Mouse (Mus musculus) neutrophil, adult 5-6 weeks (primary cell): ENCODE results near the gene Olfr685. TPM values are rescaled to one million over a fixed set of nuclear protein-coding genes. Genes with fewer than 3 reads are reported as not detected.

Experiments used
- ATAC-seq: fragments of 151-379, 151-347 bp; 2 replicates; pipeline ENCODE4 v1.8.0; 2017; ENCODE audit warnings: mild to moderate bottlenecking, moderate TSS enrichment; ENCODE audit not compliant: insufficient number of reproducible peaks, poor library complexity, low FRiP score, severe bottlenecking; ENCODE audit errors: extremely low read depth
- total RNA-seq: library from RNA; stranded (forward); fragments of 200-1000 nt; gene quantifications from 2 replicates; pipeline ENCODE4 v1.2.3, GENCODE M21; 2017

The Olfr685 gene
- total RNA-seq = not detected in 2 replicates

GRCm38 (mm10) chr7:105185912-105186311 lies at the start of gene Olfr685:
Olfr685 (minus strand) TSS chr7:105186012.
- ATAC-seq = no peak

DNA sequence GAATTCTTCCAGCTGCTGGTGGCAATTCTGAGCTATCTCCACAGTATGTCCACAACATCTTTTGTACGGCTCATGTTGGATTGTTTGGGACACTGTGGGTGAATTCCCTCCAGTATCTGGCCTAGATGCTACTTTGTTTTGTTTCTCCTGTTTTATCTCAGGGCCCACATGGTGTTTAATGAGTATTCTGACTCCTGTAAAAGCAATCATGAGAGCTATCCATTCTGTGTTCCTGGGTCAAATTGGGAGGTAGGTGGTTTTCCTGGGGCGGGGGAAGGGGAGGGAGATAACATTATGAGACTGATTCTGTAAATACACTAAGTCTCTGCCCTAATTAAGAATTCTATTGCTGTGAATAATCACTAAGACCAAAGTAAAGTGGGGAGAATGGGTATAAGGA lies 43.6 kb upstream of the Olfr685 start:
- ATAC-seq = no peak

DNA sequence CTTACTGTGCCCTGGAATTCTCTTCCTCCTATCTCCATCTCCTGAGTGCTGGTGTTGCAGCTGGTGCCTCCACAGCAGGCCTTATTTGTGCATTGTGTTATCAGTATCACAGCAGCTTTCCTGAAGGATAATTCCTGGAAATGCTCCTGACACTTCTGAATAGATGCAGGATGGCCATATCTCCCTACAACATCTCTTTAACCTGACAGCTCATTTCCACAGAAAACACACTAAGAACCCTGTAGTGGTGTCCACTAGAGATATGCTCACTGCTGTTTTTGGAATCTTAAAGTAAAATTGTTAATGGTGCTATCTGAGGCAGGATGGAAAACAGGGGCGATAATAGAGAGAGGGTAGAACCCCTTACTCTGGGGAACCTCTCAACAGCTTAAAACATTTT lies 42.3 kb upstream of the Olfr685 start:
- ATAC-seq = no peak

GRCm38 (mm10) chr7:105226703-105227102 lies 40.9 kb upstream of the Olfr685 start:
- ATAC-seq = no peak

- no peak for ATAC-seq
Measured at GRCm38 (mm10) chr7:105226072-105226471, 40.3 kb upstream of the Olfr685 start.

DNA sequence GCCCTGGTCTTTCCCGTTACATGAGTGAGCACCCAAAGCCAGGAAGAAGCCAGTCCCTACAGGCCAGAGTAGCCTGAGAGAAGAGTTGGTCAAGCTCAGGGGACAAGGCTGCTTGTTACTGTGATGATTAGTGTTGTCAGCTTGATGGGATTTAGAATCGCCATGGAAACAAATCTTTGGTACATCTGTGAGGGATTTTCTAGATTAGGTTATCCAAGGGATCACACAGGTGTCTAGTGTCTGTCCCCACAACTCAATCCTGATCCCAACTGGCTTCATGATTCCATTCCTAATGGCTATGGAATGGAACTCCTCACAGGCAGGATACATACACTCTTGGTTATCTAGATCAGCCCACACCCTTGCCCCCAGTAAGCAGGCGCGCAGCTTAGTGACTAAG lies 32.5 kb upstream of the Olfr685 start:
- no peak for ATAC-seq

DNA sequence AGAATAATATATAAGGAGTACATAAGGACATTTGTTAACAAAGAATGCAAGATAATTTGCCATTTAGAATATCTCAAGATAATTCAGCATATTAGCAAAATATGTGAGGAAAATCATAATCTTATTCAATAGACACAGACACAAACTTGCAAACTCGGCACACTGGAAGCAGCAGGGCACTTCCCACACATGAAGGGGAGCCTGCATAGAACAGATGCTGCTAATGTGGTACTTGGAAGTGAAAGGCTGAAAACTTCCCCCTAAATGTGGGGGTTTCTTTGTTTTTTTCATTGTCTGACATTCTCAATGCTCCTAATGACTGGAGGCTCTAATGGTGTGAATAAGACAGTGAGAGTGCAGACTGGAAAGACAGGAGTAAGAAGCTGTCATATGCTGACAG lies 28.9 kb upstream of the Olfr685 start:
- ATAC-seq = no peak

- ATAC-seq = no peak
Measured at GRCm38 (mm10) chr7:105207385-105207784, 21.6 kb upstream of the Olfr685 start, which contains the start of gene Olfr686. Olfr686 (minus strand) TSS chr7:105207485.

DNA sequence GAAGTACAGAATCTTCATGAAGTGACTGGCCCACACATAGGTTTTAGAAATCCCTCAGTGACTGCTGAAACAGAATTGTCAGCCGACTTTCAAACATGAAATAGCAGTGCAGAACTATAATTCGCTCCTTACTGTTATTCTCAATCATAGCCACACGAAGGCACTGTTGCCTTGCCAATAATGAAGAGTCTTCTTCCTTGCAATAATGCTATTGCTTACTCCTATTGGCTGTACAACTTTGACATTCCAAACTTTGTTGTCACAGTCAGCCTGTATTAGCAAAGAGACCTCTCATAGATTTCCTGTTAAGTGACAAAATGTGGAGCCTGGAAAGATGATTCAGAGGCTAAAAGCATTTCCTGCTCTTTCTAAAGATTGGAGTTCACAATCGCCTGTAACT lies 15.0 kb downstream of the Olfr685 start:
- ATAC-seq = no peak

DNA sequence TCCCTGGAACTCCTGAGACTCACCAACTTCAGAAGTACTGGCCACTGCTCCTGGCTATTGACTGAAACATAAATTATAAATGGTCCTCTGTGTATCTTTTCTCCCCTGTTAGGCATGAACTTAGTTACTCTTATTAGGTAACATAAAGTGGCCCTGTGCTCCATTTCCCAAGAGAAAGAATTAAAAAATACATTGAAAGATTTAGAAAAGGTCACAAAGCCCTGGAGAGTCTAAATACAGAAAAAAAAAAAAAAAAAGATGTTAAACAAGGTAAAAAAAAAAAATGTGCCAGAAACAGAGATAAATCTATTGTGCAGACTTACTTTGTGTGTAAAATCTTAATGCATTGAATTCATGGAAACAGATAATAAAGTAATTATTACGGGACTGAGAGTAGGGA lies 22.3 kb downstream of the Olfr685 start, which contains the start of gene Olfr684:
TSS of gene Olfr684 (minus strand) at position 101 of the 400 bp plus-strand sequence.
- ATAC-seq = no peak

GRCm38 (mm10) chr7:105146912-105147311 lies 38.9 kb downstream of the Olfr685 start, which contains the start of gene Olfr683:
Olfr683 (minus strand) TSS chr7:105147012.
- no peak for ATAC-seq

GRCm38 (mm10) chr7:105141275-105141674 lies 44.5 kb downstream of the Olfr685 start:
- ATAC-seq = no peak

Other genes with a start within 250 kb of the Olfr685 start
- gene Olfr670, start 223.4 kb downstream of the Olfr685 start, total RNA-seq = not detected in 2 replicates
- not detected in 2 replicates for gene Olfr671, start 206.9 kb downstream of the Olfr685 start, total RNA-seq
- not detected in 2 replicates for gene Olfr672, start 184.0 kb downstream of the Olfr685 start, total RNA-seq
- not detected in 2 replicates for gene Olfr675, start 157.6 kb downstream of the Olfr685 start, total RNA-seq
- not detected in 2 replicates for gene Olfr676, start 153.3 kb downstream of the Olfr685 start, total RNA-seq
- not detected in 2 replicates for gene Olfr677, start 134.6 kb downstream of the Olfr685 start, total RNA-seq
- gene Olfr678, start 121.5 kb downstream of the Olfr685 start, total RNA-seq = 0.23 TPM in 1 of 2 replicates, not detected in the other
- not detected in 2 replicates for gene Olfr679, start 104.8 kb downstream of the Olfr685 start, total RNA-seq
- not detected in 2 replicates for gene Olfr680-ps1, start 93.2 kb downstream of the Olfr685 start, total RNA-seq
- not detected in 2 replicates for gene Olfr681, start 69.2 kb downstream of the Olfr685 start, total RNA-seq
- not detected in 2 replicates for gene Olfr683, start 39.0 kb downstream of the Olfr685 start, total RNA-seq
- 0.25 TPM in 1 of 2 replicates, not detected in the other for gene Olfr684, start 22.4 kb downstream of the Olfr685 start, total RNA-seq
- gene Olfr686, start 21.5 kb upstream of the Olfr685 start, total RNA-seq = not detected in 2 replicates
- not detected in 2 replicates for gene Olfr688, start 102.1 kb upstream of the Olfr685 start, total RNA-seq
- gene Olfr689, start 125.2 kb upstream of the Olfr685 start, total RNA-seq = not detected in 2 replicates
- gene Olfr690, start 148.1 kb upstream of the Olfr685 start, total RNA-seq = 0.70 and 0.74 TPM in 2 replicates
- 0.37 and 1.0 TPM in 2 replicates for gene Olfr691, start 156.3 kb upstream of the Olfr685 start, total RNA-seq
- not detected in 2 replicates for gene Olfr692, start 182.2 kb upstream of the Olfr685 start, total RNA-seq
- gene Gm5901, start 189.0 kb upstream of the Olfr685 start, total RNA-seq = 1.2 TPM in 1 of 2 replicates, not detected in the other
- gene Fam160a2, start 214.0 kb upstream of the Olfr685 start, total RNA-seq = 57.8 and 59.1 TPM in 2 replicates
- not detected in 2 replicates for gene Cnga4, start 218.6 kb upstream of the Olfr685 start, total RNA-seq
- gene Cckbr, start 239.7 kb upstream of the Olfr685 start, total RNA-seq = not detected in 2 replicates